Mouse (Mus musculus) heart, postnatal 10 days (tissue): ENCODE measurements around the gene Lrrc10b. TPM values are rescaled to one million over a fixed set of nuclear protein-coding genes. Genes with fewer than 3 reads are reported as not detected.
A peak's percentile ranks its signal among the peaks of the same experiment; 100 is the strongest.

Experiments used
- DNase-seq, 2 experiments: peaks; one replicate each; pipeline ENCODE4 v3.0.0; 2021
- intact Hi-C: fragments of 180-260 bp; cut with DNase I; formaldehyde crosslinking; loops from one replicate; pipeline ENCODE4 v1.15.1; 2025
- total RNA-seq, 2 experiments: library from RNA; stranded (reverse); gene quantifications; 2 replicates each; pipeline ENCODE4 v1.2.3; 2021

Lrrc10b gene
- total RNA-seq, 2 experiments from 2014 or later: 2.2 to 7.3 TPM

DNA sequence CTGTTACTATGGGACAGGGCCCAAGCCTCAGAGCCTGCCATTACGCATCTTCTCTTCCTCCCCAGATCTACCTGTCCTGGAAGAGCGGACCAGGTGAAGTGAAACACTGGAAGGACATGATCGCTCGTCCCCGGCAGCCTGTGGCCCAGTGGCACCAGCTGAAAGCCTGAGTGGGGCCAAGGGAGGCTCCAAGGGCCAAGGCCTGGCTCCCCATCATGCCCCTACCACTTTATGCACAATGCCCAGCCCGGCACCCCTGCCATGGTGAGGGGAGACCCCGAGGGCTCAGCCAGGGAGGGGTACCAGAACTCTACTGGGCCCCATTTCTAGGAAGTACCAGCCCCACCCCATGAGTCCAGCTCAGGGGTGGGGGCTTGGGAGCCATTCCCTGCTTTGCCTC lies 9.0 kb downstream of the Lrrc10b start:
- DNase-seq: no peak
- intact Hi-C loops: no loop called here

GRCm38 (mm10) chr19:10444685-10445369 lies 12.4 kb downstream of the Lrrc10b start:
- intact Hi-C loops: no loop called here

DNA sequence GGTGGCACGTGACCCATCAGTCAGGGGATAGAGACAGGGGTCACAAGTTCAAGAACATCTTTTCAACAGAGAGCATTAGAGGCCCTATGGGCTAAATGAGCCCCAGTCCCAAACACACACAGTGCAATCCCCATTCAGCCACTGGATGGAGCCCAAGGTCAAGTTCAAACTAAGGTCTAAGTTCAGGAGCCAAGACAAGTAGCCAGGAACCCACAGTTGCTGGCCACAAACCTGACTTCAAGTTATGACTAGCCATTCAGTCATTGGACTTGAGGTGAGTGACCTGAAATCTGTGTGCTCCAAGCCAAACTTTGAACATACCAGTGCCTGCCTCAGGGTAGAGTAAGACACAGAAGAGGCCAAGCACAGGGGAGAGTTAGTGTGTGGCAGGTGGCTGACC lies 19.8 kb downstream of the Lrrc10b start:
- no peak for DNase-seq
- intact Hi-C loops: loop anchor here (2.0 to 5.0 kb wide), 3 partner anchors 97 to 180 kb away; no protein-coding TSS in a partner anchor

More at GRCm38 (mm10) chr19:10444685-10445369, 12.4 kb downstream of the Lrrc10b start:
- DNase-seq: no peak

DNA sequence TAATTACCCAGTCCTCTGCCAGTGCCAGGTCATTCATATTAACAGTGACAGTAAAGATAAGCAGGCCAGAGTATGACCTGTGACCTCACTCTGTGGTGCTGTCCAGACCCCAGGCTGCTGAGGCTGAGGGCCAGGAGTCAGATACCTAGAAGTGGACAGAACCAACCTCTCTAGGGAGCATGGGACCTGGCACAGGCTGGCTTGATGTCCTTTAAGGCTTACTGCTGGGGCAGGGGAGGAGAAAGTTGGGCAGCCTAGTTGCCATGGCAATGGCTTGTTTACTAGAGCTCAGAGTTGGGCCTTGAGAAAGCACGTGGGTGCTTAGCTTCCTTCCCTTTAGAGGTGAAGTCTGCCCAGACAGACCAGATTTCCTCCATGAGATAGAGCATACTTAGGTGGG lies 20.5 kb downstream of the Lrrc10b start:
- no peak for DNase-seq
- intact Hi-C loops: loop anchor here (1.0 to 5.0 kb wide), 4 partner anchors 44 to 179 kb away; no protein-coding TSS in a partner anchor

- intact Hi-C loops: loop anchor here (1.0 to 5.0 kb wide), 4 partner anchors 44 to 179 kb away; no protein-coding TSS in a partner anchor
- DNase-seq: peak; percentile 75 to 78
These were observed 21.4 kb downstream of the Lrrc10b start for GRCm38 (mm10) chr19:10435908-10436307.

DNA sequence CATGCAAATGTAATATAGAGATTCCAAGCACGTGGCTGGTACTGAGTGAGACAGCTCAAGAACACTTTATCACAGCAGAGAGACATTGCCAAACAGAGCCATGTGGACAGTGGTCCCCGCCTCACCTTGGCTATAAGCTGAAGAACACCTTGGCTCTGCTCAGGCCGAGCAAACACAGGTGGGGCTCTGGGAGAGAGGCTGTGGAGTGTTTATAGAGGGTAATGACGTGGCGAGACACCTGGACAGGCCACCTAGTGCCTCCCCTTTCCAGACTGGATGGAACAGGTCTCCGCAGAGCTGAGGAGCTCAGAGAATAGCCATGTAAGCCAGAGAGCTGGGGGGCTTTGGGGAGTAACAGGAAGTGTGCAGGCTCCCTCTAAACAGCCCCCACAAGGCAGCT lies 22.3 kb downstream of the Lrrc10b start:
- DNase-seq: no peak
- intact Hi-C loops: loop anchor here (5.0 kb wide), 1 partner anchor 178 kb away; no protein-coding TSS in a partner anchor

- DNase-seq: peak; percentile 74 to 76
- intact Hi-C loops: loop anchor here (2.0 kb wide), 1 partner anchor 17 kb away; no protein-coding TSS in a partner anchor
These were observed 23.3 kb downstream of the Lrrc10b start for GRCm38 (mm10) chr19:10433879-10434540.

DNA sequence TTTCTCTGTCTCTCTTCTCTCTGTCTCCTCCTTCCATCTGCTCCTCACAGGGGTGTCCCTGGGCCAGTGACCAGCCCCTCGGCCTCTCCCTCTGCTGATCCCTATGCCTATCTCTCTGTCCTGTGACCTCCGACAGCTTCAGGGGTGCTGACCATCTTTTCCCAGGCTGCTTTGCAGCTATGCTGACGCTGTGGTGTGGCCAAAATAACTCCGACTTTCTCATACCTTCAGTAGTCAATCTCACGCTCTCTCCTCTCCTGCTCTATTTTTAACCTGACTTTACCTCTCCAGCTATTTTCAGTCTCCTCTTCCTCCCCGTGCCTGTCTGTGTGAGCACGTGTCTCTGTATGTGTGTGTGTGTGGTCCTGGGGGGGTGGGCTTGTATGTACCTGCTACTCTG lies 24.0 kb downstream of the Lrrc10b start:
- no peak for DNase-seq
- intact Hi-C loops: loop anchor here (2.0 kb wide), 1 partner anchor 16 kb away; no protein-coding TSS in a partner anchor

- intact Hi-C loops: loop anchor here (2.0 kb wide), 1 partner anchor 15 kb away; no protein-coding TSS in a partner anchor
- no peak for DNase-seq
These were observed 25.4 kb downstream of the Lrrc10b start for GRCm38 (mm10) chr19:10431841-10432240.

GRCm38 (mm10) chr19:10431410-10431809 lies 25.9 kb downstream of the Lrrc10b start:
- intact Hi-C loops: no loop called here
- no peak for DNase-seq

- DNase-seq: peak; percentile 54 to 58
- intact Hi-C loops: no loop called here
These were observed 27.9 kb downstream of the Lrrc10b start for GRCm38 (mm10) chr19:10429371-10429770.

- no peak for DNase-seq
- intact Hi-C loops: no loop called here
These were observed 29.8 kb downstream of the Lrrc10b start for GRCm38 (mm10) chr19:10427431-10427830.

GRCm38 (mm10) chr19:10426793-10427192 lies 30.5 kb downstream of the Lrrc10b start:
- DNase-seq: no peak
- intact Hi-C loops: no loop called here

GRCm38 (mm10) chr19:10426312-10426711 lies 31.0 kb downstream of the Lrrc10b start:
- no peak for DNase-seq
- intact Hi-C loops: no loop called here

- intact Hi-C loops: no loop called here
- DNase-seq: no peak
These were observed 31.6 kb downstream of the Lrrc10b start for GRCm38 (mm10) chr19:10425484-10426270.

DNA sequence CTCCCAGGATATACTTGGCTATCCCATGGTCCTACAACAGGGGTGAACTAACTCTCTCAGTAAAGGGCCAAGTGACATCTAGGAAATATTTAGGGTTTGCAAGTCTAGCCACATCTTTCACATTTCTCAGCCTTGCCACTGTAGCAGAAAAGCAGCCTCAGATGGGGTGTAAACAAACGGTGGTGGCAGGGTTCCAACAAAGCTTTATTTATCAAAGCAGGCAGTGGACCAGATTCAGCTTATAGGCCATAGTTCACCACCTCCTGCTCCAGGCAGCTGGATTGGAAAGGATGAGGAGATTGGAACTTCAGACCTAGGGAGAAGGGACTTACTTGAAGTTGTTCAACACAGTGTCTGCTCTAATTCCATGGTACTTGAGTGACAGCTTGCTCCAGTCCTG lies 32.5 kb downstream of the Lrrc10b start:
- intact Hi-C loops: no loop called here
- no peak for DNase-seq

- no peak for DNase-seq
These were observed 35.0 kb downstream of the Lrrc10b start for GRCm38 (mm10) chr19:10421986-10422976.

GRCm38 (mm10) chr19:10417436-10417835 lies 39.8 kb downstream of the Lrrc10b start:
- DNase-seq: peak; percentile 89 to 92
- intact Hi-C loops: loop anchor here (2.0 kb wide), 2 partner anchors 15 to 21 kb away; no protein-coding TSS in a partner anchor

More at GRCm38 (mm10) chr19:10421986-10422976, 35.0 kb downstream of the Lrrc10b start:
- intact Hi-C loops: no loop called here

GRCm38 (mm10) chr19:10416889-10417288 lies 40.4 kb downstream of the Lrrc10b start:
- peak; percentile 75 to 81 for DNase-seq
- intact Hi-C loops: loop anchor here (2.0 kb wide), 2 partner anchors 16 to 20 kb away; no protein-coding TSS in a partner anchor
